Mouse (Mus musculus) hindbrain, postnatal 0 days (tissue): ENCODE results near the gene Sorl1. TPM values are rescaled to one million over a fixed set of nuclear protein-coding genes. Genes with fewer than 3 reads are reported as not detected.

Experiments used
- ATAC-seq: fragments of 200-750 bp; cut with Nextera tagmentation; 2 replicates; pipeline ENCODE4 v1.8.0; 2017; ENCODE audit warnings: mild to moderate bottlenecking, moderate TSS enrichment, moderate library complexity
- DNase-seq: peaks from one replicate; pipeline ENCODE4 v3.0.0-alpha.2; 2015; ENCODE audit warnings: low spot score
- H3K27ac ChIP-seq: fragments of 300-500 bp; sonication (generic); 2 replicates; pipeline ENCODE4 v1.5.1; 2014; ENCODE audit warnings: mild to moderate bottlenecking
- H3K27me3 ChIP-seq: fragments of 300-500 bp; sonication (generic); 2 replicates; pipeline ENCODE4 v1.6.1; 2014; ENCODE audit warnings: low read length, mixed read lengths; ENCODE audit not compliant: insufficient read depth
- H3K36me3 ChIP-seq: fragments of 300-500 bp; sonication (generic); 2 replicates; pipeline ENCODE4 v1.6.1; 2014; ENCODE audit warnings: low read length, mixed read lengths; ENCODE audit not compliant: insufficient read depth
- H3K4me1 ChIP-seq: fragments of 300-500 bp; sonication (generic); 2 replicates; pipeline ENCODE4 v1.6.1; 2014; ENCODE audit warnings: antibody characterized with exemption, low read length, mixed read lengths; ENCODE audit not compliant: insufficient read depth
- H3K4me2 ChIP-seq: fragments of 300-500 bp; sonication (generic); 2 replicates; pipeline ENCODE4 v1.6.1; 2014; ENCODE audit warnings: low read depth, mild to moderate bottlenecking, low read length, moderate library complexity, mixed read lengths
- H3K4me3 ChIP-seq: fragments of 300-500 bp; sonication (generic); 2 replicates; pipeline ENCODE4 v1.5.1; 2014; ENCODE audit warnings: low read length
- H3K9ac ChIP-seq: fragments of 300-500 bp; sonication (generic); replicated peaks from 2 replicates; pipeline ENCODE4 v1.6.1; 2014; ENCODE audit warnings: mild to moderate bottlenecking, low read length, moderate library complexity, mixed read lengths
- H3K9me3 ChIP-seq: fragments of 300-500 bp; sonication (generic); 2 replicates; pipeline ENCODE4 v1.6.1; 2016; ENCODE audit warnings: low read length, mixed read lengths
- CTCF ChIP-seq: IDR thresholded peaks from 2 replicates; pipeline ENCODE4 v1.5.1; 2016; ENCODE audit warnings: antibody characterized with exemption, control low read depth, low read depth
- WGBS: fragments of 180-500 bp; shearing (Covaris S2); extraction: QIAGEN DNeasy Blood & Tissue Kit; methylation state at CpG from one replicate; pipeline ENCODE4 v1.1.7; 2014; 5-methylcytosine and 5-hydroxymethylcytosine counted together
- polyA plus RNA-seq: library from polyadenylated mRNA; unstranded; fragments of >200 nt; fragmentation: Nextera tagmentation; extraction: Ambion mirVana; gene quantifications from 2 replicates; pipeline ENCODE4 v1.2.1, GENCODE M21; 2015
- total RNA-seq: library from RNA; depleted of rRNA; stranded (reverse); fragments of >200 nt; gene quantifications from 2 replicates; pipeline ENCODE4 v1.2.3, GENCODE M21; 2014

Gene Sorl1
- total and polyA plus RNA-seq, 2 experiments from 2014 or later, result 8.2 to 25.6 TPM

- H3K27me3 ChIP-seq, result no peaks in the 10 kb centered on the region
- H3K4me3 ChIP-seq, result no peak overlapping the region
- TF ChIP-seq CTCF, result no peak
- H3K27ac ChIP-seq, result no peak overlapping the region
- ATAC-seq (no peak), DNase-seq (no peak)
- no peaks in the 10 kb centered on the region for H3K9me3 ChIP-seq
- H3K4me2 ChIP-seq, result no peak overlapping the region
- no peak overlapping the region for H3K9ac ChIP-seq
- no peaks in the 10 kb centered on the region for H3K36me3 ChIP-seq
- WGBS, result 86% methylated on average over 6 of the region's 6 CpGs
- H3K4me1 ChIP-seq, result no peaks in the 10 kb centered on the region
These were observed 17.6 kb upstream of the Sorl1 start for GRCm38 (mm10) chr9:42141549-42142210.

- H3K4me3 ChIP-seq, result no peak overlapping the region
- no peak overlapping the region for H3K9ac ChIP-seq
- H3K9me3 ChIP-seq, result no peaks in the 10 kb centered on the region
- no peak for DNase-seq
- no peak overlapping the region for H3K4me2 ChIP-seq
- TF ChIP-seq CTCF, result no peak
- no peak overlapping the region for H3K27ac ChIP-seq
- 89% methylated on average over 4 of the region's 4 CpGs for WGBS
- no peaks in the 10 kb centered on the region for H3K4me1 ChIP-seq
- H3K36me3 ChIP-seq, result no peaks in the 10 kb centered on the region
- H3K27me3 ChIP-seq, result no peaks in the 10 kb centered on the region
- no peak for ATAC-seq
These were observed 14.3 kb upstream of the Sorl1 start for GRCm38 (mm10) chr9:42138248-42138858.

- Histone ChIP-seq H3K9me3 (no peaks in the 10 kb centered on the region), H3K9ac (no peak overlapping the region), H3K36me3 (no peaks in the 10 kb centered on the region), H3K4me3 (no peak overlapping the region), H3K4me2 (no peak overlapping the region), H3K27ac (no peak overlapping the region), H3K4me1 (no peaks in the 10 kb centered on the region), H3K27me3 (no peaks in the 10 kb centered on the region)
- WGBS, result 82% methylated on average over 5 of the region's 5 CpGs
- DNase-seq, result no peak
- ATAC-seq, result no peak
- TF ChIP-seq CTCF, result no peak
These were observed 13.5 kb upstream of the Sorl1 start for GRCm38 (mm10) chr9:42137578-42137977.

GRCm38 (mm10) chr9:42130793-42131760 lies 7.0 kb upstream of the Sorl1 start:
- Histone ChIP-seq H3K27ac (no peak overlapping the region), H3K4me2 (no peak overlapping the region), H3K4me1 (0 out of 2 replicates have a peak, but pooled peaks cover 4% of the 10 kb centered on the region), H3K27me3 (no peaks in the 10 kb centered on the region), H3K4me3 (no peak overlapping the region), H3K36me3 (no peaks in the 10 kb centered on the region), H3K9me3 (no peaks in the 10 kb centered on the region), H3K9ac (no peak overlapping the region)
- no peak for TF ChIP-seq CTCF
- peak; percentile 33 for DNase-seq
- ATAC-seq, result no peak
- WGBS, result 52% methylated on average over 13 of the region's 13 CpGs

- WGBS, result 68% methylated on average over 5 of the region's 5 CpGs
- no peak for ATAC-seq
- Histone ChIP-seq H3K4me1 (0 out of 2 replicates have a peak, but pooled peaks cover 4% of the 10 kb centered on the region), H3K27ac (no peak overlapping the region), H3K4me2 (no peak overlapping the region), H3K9me3 (no peaks in the 10 kb centered on the region), H3K9ac (no peak overlapping the region), H3K27me3 (no peaks in the 10 kb centered on the region), H3K36me3 (no peaks in the 10 kb centered on the region), H3K4me3 (no peak overlapping the region)
- DNase-seq, result no peak
- no peak for TF ChIP-seq CTCF
These were observed 3.9 kb upstream of the Sorl1 start for GRCm38 (mm10) chr9:42127983-42128382.

GRCm38 (mm10) chr9:42125262-42125982 lies 1.3 kb upstream of the Sorl1 start:
- no peak for DNase-seq

More at GRCm38 (mm10) chr9:42125262-42125982, 1.3 kb upstream of the Sorl1 start:
- peaks cover 7% of the 10 kb centered on the region; the same call in 1 of the 2 replicates for H3K4me1 ChIP-seq
- TF ChIP-seq CTCF, result no peak
- H3K9me3 ChIP-seq, result no peaks in the 10 kb centered on the region
- no peaks in the 10 kb centered on the region for H3K36me3 ChIP-seq
- no peaks in the 10 kb centered on the region for H3K27me3 ChIP-seq
- ATAC-seq, result no peak
- H3K4me2 ChIP-seq, result no peak overlapping the region
- no peak overlapping the region for H3K4me3 ChIP-seq
- no peak overlapping the region for H3K27ac ChIP-seq
- no peak overlapping the region for H3K9ac ChIP-seq
- WGBS, result 74% methylated on average over 9 of the region's 9 CpGs
